Mouse (Mus musculus): ENCODE data around the gene Gm9049.

GRCm38 (mm10) chr10:118399917-118400316 is 46.0 kb upstream of the Gm9049 start:
- TF ChIP-seq CTCF (conservative IDR thresholded peaks at IDR 0.05; ENCODE audit: low read length) (no peak), NANOG (IDR thresholded peaks at IDR 0.05; ENCODE audit: borderline replicate concordance, low read length) (no peak)

Data from E14TG2a.4 (cell line).